Mouse (Mus musculus) intestine, postnatal 0 days (tissue): ENCODE measurements around the gene Tyro3. TPM values are rescaled to one million over a fixed set of nuclear protein-coding genes. Genes with fewer than 3 reads are reported as not detected.

Source experiments
- ATAC-seq: fragments of 200-750 bp; cut with Nextera tagmentation; 2 replicates; pipeline ENCODE4 v1.8.0; 2017; ENCODE audit warnings: mild to moderate bottlenecking, moderate TSS enrichment, moderate library complexity
- H3K27ac ChIP-seq: fragments of 300-500 bp; sonication (generic); 2 replicates; pipeline ENCODE4 v1.5.1; 2014; ENCODE audit warnings: mild to moderate bottlenecking, low read depth, low read length, moderate library complexity
- H3K27me3 ChIP-seq: fragments of 300-500 bp; sonication (generic); replicated peaks from 2 replicates; pipeline ENCODE4 v1.6.1; 2014; ENCODE audit warnings: low read length, mixed read lengths; ENCODE audit not compliant: control insufficient read depth, insufficient read depth
- H3K36me3 ChIP-seq: fragments of 300-500 bp; sonication (generic); 2 replicates; pipeline ENCODE4 v1.6.1; 2014; ENCODE audit warnings: mild to moderate bottlenecking, moderate library complexity; ENCODE audit not compliant: control insufficient read depth, insufficient read depth
- H3K4me1 ChIP-seq: fragments of 300-500 bp; sonication (generic); replicated peaks from 2 replicates; pipeline ENCODE4 v1.6.1; 2014; ENCODE audit warnings: antibody characterized with exemption, low read length, mixed read lengths; ENCODE audit not compliant: control insufficient read depth, insufficient read depth
- H3K4me2 ChIP-seq: fragments of 300-500 bp; sonication (generic); replicated peaks from 2 replicates; pipeline ENCODE4 v1.6.1; 2014; ENCODE audit warnings: low read depth, mild to moderate bottlenecking, moderate library complexity
- H3K4me3 ChIP-seq: fragments of 300-500 bp; sonication (generic); 2 replicates; pipeline ENCODE4 v1.5.1; 2014; ENCODE audit warnings: low read depth, low read length
- H3K9ac ChIP-seq: fragments of 300-500 bp; sonication (generic); 2 replicates; pipeline ENCODE4 v1.6.1; 2014; ENCODE audit warnings: mild to moderate bottlenecking, low read depth, low read length
- H3K9me3 ChIP-seq: fragments of 300-500 bp; sonication (generic); 2 replicates; pipeline ENCODE4 v1.6.1; 2016; ENCODE audit warnings: mixed run types; ENCODE audit not compliant: control insufficient read depth
- CTCF ChIP-seq: sonication (generic); IDR thresholded peaks from 2 replicates; pipeline ENCODE4 v1.5.1; 2016; ENCODE audit warnings: low read depth, mild to moderate bottlenecking, control low read depth, antibody characterized with exemption, moderate library complexity
- WGBS: fragments of 180-500 bp; shearing (Covaris S2); extraction: QIAGEN DNeasy Blood & Tissue Kit; methylation state at CpG from one replicate; pipeline ENCODE4 v1.1.7; 2014; 5-methylcytosine and 5-hydroxymethylcytosine counted together
- polyA plus RNA-seq: library from polyadenylated mRNA; unstranded; fragments of >200 nt; fragmentation: Nextera tagmentation; extraction: Ambion mirVana; gene quantifications from 2 replicates; pipeline ENCODE4 v1.2.1, GENCODE M21; 2015

The Tyro3 gene
- polyA plus RNA-seq, 1 experiment from 2014 or later, result 4.5 TPM

GRCm38 (mm10) chr2:119821136-119821535, 23.6 kb downstream of the Tyro3 start:
- no peak overlapping the region for H3K4me3 ChIP-seq
- WGBS, result 87% methylated on average over 9 of the region's 9 CpGs
- TF ChIP-seq CTCF, result no peak

GRCm38 (mm10) chr2:119830579-119830978, 33.0 kb downstream of the Tyro3 start:
- Histone ChIP-seq H3K4me1 (no peaks in the 10 kb centered on the region), H3K9me3 (no peaks in the 10 kb centered on the region), H3K9ac (no peak overlapping the region), H3K4me2 (no peak overlapping the region), H3K36me3 (no peaks in the 10 kb centered on the region), H3K27me3 (no peaks in the 10 kb centered on the region), H3K27ac (no peak overlapping the region), H3K4me3 (no peak overlapping the region)
- ATAC-seq, result no peak
- TF ChIP-seq CTCF, result peak; percentile 44
- 72% methylated on average over 2 of the region's 2 CpGs for WGBS

More at GRCm38 (mm10) chr2:119821136-119821535, 23.6 kb downstream of the Tyro3 start:
- no peaks in the 10 kb centered on the region for H3K36me3 ChIP-seq
- no peak overlapping the region for H3K27ac ChIP-seq
- H3K27me3 ChIP-seq, result no peaks in the 10 kb centered on the region
- H3K4me1 ChIP-seq, result no peaks in the 10 kb centered on the region
- ATAC-seq, result no peak
- H3K9ac ChIP-seq, result no peak overlapping the region
- no peaks in the 10 kb centered on the region for H3K9me3 ChIP-seq
- H3K4me2 ChIP-seq, result no peak overlapping the region

GRCm38 (mm10) chr2:119834231-119834630, 36.7 kb downstream of the Tyro3 start:
- no peak for ATAC-seq

GRCm38 (mm10) chr2:119837616-119838015, 40.1 kb downstream of the Tyro3 start:
- no peaks in the 10 kb centered on the region for H3K9me3 ChIP-seq
- H3K4me2 ChIP-seq, result no peak overlapping the region
- H3K9ac ChIP-seq, result no peak overlapping the region
- TF ChIP-seq CTCF, result no peak
- no peaks in the 10 kb centered on the region for H3K36me3 ChIP-seq
- H3K4me3 ChIP-seq, result no peak overlapping the region
- 94% methylated on average over 7 of the region's 7 CpGs for WGBS
- H3K4me1 ChIP-seq, result no peaks in the 10 kb centered on the region
- no peaks in the 10 kb centered on the region for H3K27me3 ChIP-seq
- no peak for ATAC-seq
- no peak overlapping the region for H3K27ac ChIP-seq

More at GRCm38 (mm10) chr2:119834231-119834630, 36.7 kb downstream of the Tyro3 start:
- Histone ChIP-seq H3K27me3 (no peaks in the 10 kb centered on the region), H3K36me3 (no peaks in the 10 kb centered on the region), H3K27ac (no peak overlapping the region), H3K9ac (no peak overlapping the region), H3K9me3 (no peaks in the 10 kb centered on the region), H3K4me3 (no peak overlapping the region), H3K4me2 (no peak overlapping the region), H3K4me1 (no peaks in the 10 kb centered on the region)
- WGBS, result 80% methylated on average over 4 of the region's 4 CpGs
- TF ChIP-seq CTCF, result no peak

- H3K9me3 ChIP-seq, result no peaks in the 10 kb centered on the region
Measured at GRCm38 (mm10) chr2:119838363-119839156, 41.0 kb downstream of the Tyro3 start.

GRCm38 (mm10) chr2:119840008-119840407, 42.5 kb downstream of the Tyro3 start:
- ATAC-seq, result no peak
- TF ChIP-seq CTCF, result no peak
- H3K9ac ChIP-seq, result no peak overlapping the region

More at GRCm38 (mm10) chr2:119838363-119839156, 41.0 kb downstream of the Tyro3 start:
- no peak overlapping the region for H3K4me3 ChIP-seq
- no peak overlapping the region for H3K9ac ChIP-seq
- TF ChIP-seq CTCF, result no peak
- H3K4me2 ChIP-seq, result no peak overlapping the region
- no peak overlapping the region for H3K27ac ChIP-seq
- 76% methylated on average over 11 of the region's 11 CpGs for WGBS
- no peaks in the 10 kb centered on the region for H3K27me3 ChIP-seq
- H3K4me1 ChIP-seq, result no peaks in the 10 kb centered on the region
- no peak for ATAC-seq
- H3K36me3 ChIP-seq, result no peaks in the 10 kb centered on the region

More at GRCm38 (mm10) chr2:119840008-119840407, 42.5 kb downstream of the Tyro3 start:
- Histone ChIP-seq H3K4me1 (no peaks in the 10 kb centered on the region), H3K27me3 (no peaks in the 10 kb centered on the region), H3K36me3 (no peaks in the 10 kb centered on the region), H3K4me2 (no peak overlapping the region), H3K4me3 (no peak overlapping the region), H3K9me3 (no peaks in the 10 kb centered on the region), H3K27ac (no peak overlapping the region)
